Mouse (Mus musculus): ENCODE results near the gene Gm17387.

- no peak for TF ChIP-seq EP300 (IDR thresholded peaks at IDR 0.05; ENCODE audit: low read depth in 1 of 2, low read length in 2 of 2)
- TF ChIP-seq BHLHE40 (IDR thresholded peaks at IDR 0.05; ENCODE audit: borderline replicate concordance, low read depth, low read length), result no peak
- TF ChIP-seq POLR2A (IDR thresholded peaks at IDR 0.05; ENCODE audit: control insufficient read depth in 1 of 2, insufficient read depth in 1 of 2, low read depth in 1 of 2, low read length in 2 of 2, poor library complexity in 1 of 2), result no peak
- no peak for TF ChIP-seq CTCF (IDR thresholded peaks at IDR 0.05 in 2 of 3, conservative IDR thresholded peaks at IDR 0.05 in 1 of 3; ENCODE audit: control insufficient read depth in 1 of 3, insufficient read depth in 1 of 3, low read depth in 2 of 3, low read length in 3 of 3, poor library complexity in 1 of 3, severe bottlenecking in 1 of 3)
- TF ChIP-seq MYB (IDR thresholded peaks at IDR 0.05; ENCODE audit: low read depth, low read length), result no peak
- TF ChIP-seq POLR2AphosphoS5 (IDR thresholded peaks at IDR 0.05; ENCODE audit: borderline replicate concordance, low read depth, low read length), result no peak
These were observed 23.5 kb downstream of the Gm17387 start for GRCm38 (mm10) chr7:141052421-141052820.
